7 mouse cellular contexts compared by ENCODE assay signal in genomic region chr10:60753941-60754340, GRCm38 (mm10).
"Had no signal": no experiment of that assay in that cellular context is flagged by ENCODE, and none has a peak within 500 bp of the region (broad histone marks: within the 10 kb centered on the region; RNA-seq: fewer than 3 reads in every experiment).

No protein-coding gene starts in this region.

- H3K27me3 ChIP-seq: lung, embryonic 15.5 days; midbrain, embryonic 15.5 days; neural tube, embryonic 12.5 days had no signal

- H3K4me3 ChIP-seq: lung, embryonic 15.5 days; megakaryocyte, embryonic 14.5 days; midbrain, embryonic 13.5 days; midbrain, embryonic 15.5 days; neural tube, embryonic 12.5 days had no signal

- H3K36me3 ChIP-seq: lung, embryonic 15.5 days; midbrain, embryonic 15.5 days; neural tube, embryonic 12.5 days had no signal

- H3K27ac ChIP-seq: lung, embryonic 15.5 days; macrophage; midbrain, embryonic 13.5 days; midbrain, embryonic 15.5 days; neural tube, embryonic 12.5 days had no signal

- DNase-seq: right cerebral cortex, postnatal 14 days had no signal
